Mouse (Mus musculus): Measurements from ENCODE around the gene Padi3. TPM values are rescaled to one million over a fixed set of nuclear protein-coding genes. Genes with fewer than 3 reads are reported as not detected.
A peak's percentile ranks its signal among the peaks of the same experiment; 100 is the strongest.

The Padi3 gene
- polyA plus RNA-seq, 1 experiment = 0.03 TPM

DNA sequence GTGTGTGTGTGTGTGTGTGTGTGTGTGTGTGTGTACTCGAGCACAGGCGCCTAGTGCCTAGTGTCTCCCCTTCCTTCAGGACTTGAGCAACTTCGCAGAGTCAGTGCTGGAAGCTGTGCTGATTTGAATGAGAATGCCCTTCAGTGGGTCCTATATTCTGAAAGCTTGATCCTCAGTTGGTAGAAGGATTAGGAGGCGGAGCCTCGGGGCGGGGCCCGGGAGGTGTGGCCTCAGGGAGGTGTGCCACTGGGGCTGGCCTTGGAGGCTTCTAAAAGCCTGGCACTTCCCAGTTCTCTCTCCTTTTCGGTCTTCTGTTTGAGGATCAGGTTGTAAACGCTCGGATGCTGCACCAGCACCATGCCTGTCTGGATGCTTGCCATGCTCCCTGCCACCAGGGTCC lies 25.2 kb upstream of the Padi3 start:
- H3K4me1 ChIP-seq (ENCODE audit: control insufficient read depth, insufficient read depth, low read length) = no peaks in the 10 kb centered on the region
- no peak for TF ChIP-seq POLR2A (IDR thresholded peaks at IDR 0.05; ENCODE audit: low read depth, low read length)
- TF ChIP-seq CTCF (conservative IDR thresholded peaks at IDR 0.05; ENCODE audit: insufficient read depth, insufficient read length, low read depth, low read length) = no peak
- H3K4me3 ChIP-seq (ENCODE audit: insufficient read depth, low read depth, low read length) = no peak overlapping the region
- DNase-seq = peak; percentile 16
- no peaks in the 10 kb centered on the region for H3K27me3 ChIP-seq (replicated peaks; ENCODE audit: control insufficient read depth, insufficient read depth, low read length)
- no peak overlapping the region for H3K27ac ChIP-seq (ENCODE audit: insufficient read depth, low read depth, low read length)
- H3K36me3 ChIP-seq (ENCODE audit: control insufficient read depth, insufficient read depth, low read length) = no peaks in the 10 kb centered on the region
- 14% methylated on average over 10 of the region's 10 CpGs for WGBS

- no peak for DNase-seq
Measured at GRCm38 (mm10) chr4:140834327-140834934, 24.0 kb upstream of the Padi3 start.

GRCm38 (mm10) chr4:140832821-140833220 lies 22.4 kb upstream of the Padi3 start:
- DNase-seq = no peak
- Histone ChIP-seq H3K4me1 (ENCODE audit: control insufficient read depth, insufficient read depth, low read length) (no peaks in the 10 kb centered on the region), H3K27ac (ENCODE audit: insufficient read depth, low read depth, low read length) (no peak overlapping the region), H3K36me3 (ENCODE audit: control insufficient read depth, insufficient read depth, low read length) (no peaks in the 10 kb centered on the region), H3K27me3 (replicated peaks; ENCODE audit: control insufficient read depth, insufficient read depth, low read length) (no peaks in the 10 kb centered on the region), H3K4me3 (ENCODE audit: insufficient read depth, low read depth, low read length) (no peak overlapping the region)
- 47% methylated on average over 8 of the region's 8 CpGs for WGBS
- TF ChIP-seq POLR2A (IDR thresholded peaks at IDR 0.05; ENCODE audit: low read depth, low read length) = no peak
- no peak for TF ChIP-seq CTCF (conservative IDR thresholded peaks at IDR 0.05; ENCODE audit: insufficient read depth, insufficient read length, low read depth, low read length)

More at GRCm38 (mm10) chr4:140834327-140834934, 24.0 kb upstream of the Padi3 start:
- Histone ChIP-seq H3K27me3 (replicated peaks; ENCODE audit: control insufficient read depth, insufficient read depth, low read length) (no peaks in the 10 kb centered on the region), H3K27ac (ENCODE audit: insufficient read depth, low read depth, low read length) (no peak overlapping the region), H3K4me3 (ENCODE audit: insufficient read depth, low read depth, low read length) (no peak overlapping the region), H3K4me1 (ENCODE audit: control insufficient read depth, insufficient read depth, low read length) (no peaks in the 10 kb centered on the region), H3K36me3 (ENCODE audit: control insufficient read depth, insufficient read depth, low read length) (no peaks in the 10 kb centered on the region)
- 80% methylated on average over 6 of the region's 6 CpGs for WGBS
- TF ChIP-seq CTCF (conservative IDR thresholded peaks at IDR 0.05; ENCODE audit: insufficient read depth, insufficient read length, low read depth, low read length) = no peak
- TF ChIP-seq POLR2A (IDR thresholded peaks at IDR 0.05; ENCODE audit: low read depth, low read length) = no peak

DNA sequence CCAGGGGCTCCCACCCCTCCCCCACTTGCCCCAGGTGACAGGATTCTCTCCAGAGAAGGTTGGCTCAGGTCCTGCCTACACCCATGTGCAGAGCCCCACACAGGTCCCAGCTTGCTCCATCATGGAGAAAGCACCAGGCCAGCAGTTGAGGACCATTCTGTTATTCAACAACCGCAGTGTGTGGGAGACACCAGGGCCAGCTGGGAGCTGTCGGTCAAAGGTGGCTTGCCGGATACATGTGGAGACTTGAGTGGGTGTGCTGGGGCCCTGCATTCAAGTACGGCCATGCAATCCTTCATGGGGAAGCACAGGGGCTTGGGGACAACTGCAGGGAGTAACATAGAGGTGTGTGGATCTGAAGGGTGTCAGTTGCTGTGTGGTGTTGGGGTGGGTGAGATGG lies 21.4 kb upstream of the Padi3 start:
- Histone ChIP-seq H3K4me3 (ENCODE audit: insufficient read depth, low read depth, low read length) (no peak overlapping the region), H3K4me1 (ENCODE audit: control insufficient read depth, insufficient read depth, low read length) (no peaks in the 10 kb centered on the region), H3K27me3 (replicated peaks; ENCODE audit: control insufficient read depth, insufficient read depth, low read length) (no peaks in the 10 kb centered on the region), H3K36me3 (ENCODE audit: control insufficient read depth, insufficient read depth, low read length) (no peaks in the 10 kb centered on the region), H3K27ac (ENCODE audit: insufficient read depth, low read depth, low read length) (no peak overlapping the region)
- 49% methylated on average over 4 of the region's 4 CpGs for WGBS
- no peak for TF ChIP-seq POLR2A (IDR thresholded peaks at IDR 0.05; ENCODE audit: low read depth, low read length)
- no peak for TF ChIP-seq CTCF (conservative IDR thresholded peaks at IDR 0.05; ENCODE audit: insufficient read depth, insufficient read length, low read depth, low read length)
- no peak for DNase-seq

- Histone ChIP-seq H3K27ac (ENCODE audit: insufficient read depth, low read depth, low read length) (no peak overlapping the region), H3K36me3 (ENCODE audit: control insufficient read depth, insufficient read depth, low read length) (no peaks in the 10 kb centered on the region), H3K4me3 (ENCODE audit: insufficient read depth, low read depth, low read length) (no peak overlapping the region), H3K27me3 (replicated peaks; ENCODE audit: control insufficient read depth, insufficient read depth, low read length) (no peaks in the 10 kb centered on the region), H3K4me1 (ENCODE audit: control insufficient read depth, insufficient read depth, low read length) (no peaks in the 10 kb centered on the region)
- no peak for DNase-seq
- 47% methylated on average over 3 of the region's 3 CpGs for WGBS
- peak; percentile 42 for TF ChIP-seq CTCF (conservative IDR thresholded peaks at IDR 0.05; ENCODE audit: insufficient read depth, insufficient read length, low read depth, low read length)
- TF ChIP-seq POLR2A (IDR thresholded peaks at IDR 0.05; ENCODE audit: low read depth, low read length) = no peak
Measured at GRCm38 (mm10) chr4:140827237-140827636, 16.8 kb upstream of the Padi3 start.

GRCm38 (mm10) chr4:140825942-140826341 lies 15.5 kb upstream of the Padi3 start:
- no peak overlapping the region for H3K4me3 ChIP-seq (ENCODE audit: insufficient read depth, low read depth, low read length)
- no peaks in the 10 kb centered on the region for H3K36me3 ChIP-seq (ENCODE audit: control insufficient read depth, insufficient read depth, low read length)
- no peak for TF ChIP-seq POLR2A (IDR thresholded peaks at IDR 0.05; ENCODE audit: low read depth, low read length)
- no peak for TF ChIP-seq CTCF (conservative IDR thresholded peaks at IDR 0.05; ENCODE audit: insufficient read depth, insufficient read length, low read depth, low read length)
- no peak overlapping the region for H3K27ac ChIP-seq (ENCODE audit: insufficient read depth, low read depth, low read length)
- DNase-seq = no peak
- H3K27me3 ChIP-seq (replicated peaks; ENCODE audit: control insufficient read depth, insufficient read depth, low read length) = no peaks in the 10 kb centered on the region
- no peaks in the 10 kb centered on the region for H3K4me1 ChIP-seq (ENCODE audit: control insufficient read depth, insufficient read depth, low read length)
- WGBS = 50% methylated on average over 11 of the region's 11 CpGs

DNA sequence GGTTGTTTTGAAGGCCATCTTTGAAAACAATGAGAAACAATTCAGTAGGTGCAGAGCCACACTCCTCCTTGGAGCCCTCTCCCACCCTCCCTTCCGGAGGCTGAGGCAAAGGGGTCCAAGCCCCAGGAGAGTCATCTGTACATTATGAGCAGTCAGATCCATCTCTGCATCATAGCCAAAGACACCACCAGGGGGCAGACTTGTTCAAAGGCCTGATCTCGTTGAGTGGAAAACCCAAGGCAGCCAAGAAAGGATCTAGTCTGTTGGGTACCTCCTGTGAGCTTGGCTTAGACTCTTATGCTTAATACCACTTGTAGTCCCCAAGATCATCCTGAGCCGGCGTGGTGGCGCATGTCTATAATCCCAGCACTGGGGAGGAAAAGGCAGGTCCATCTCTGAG lies 11.5 kb upstream of the Padi3 start:
- H3K27ac ChIP-seq (ENCODE audit: insufficient read depth, low read depth, low read length) = no peak overlapping the region
- H3K36me3 ChIP-seq (ENCODE audit: control insufficient read depth, insufficient read depth, low read length) = no peaks in the 10 kb centered on the region
- H3K4me1 ChIP-seq (ENCODE audit: control insufficient read depth, insufficient read depth, low read length) = no peaks in the 10 kb centered on the region
- no peak overlapping the region for H3K4me3 ChIP-seq (ENCODE audit: insufficient read depth, low read depth, low read length)
- TF ChIP-seq POLR2A (IDR thresholded peaks at IDR 0.05; ENCODE audit: low read depth, low read length) = no peak
- TF ChIP-seq CTCF (conservative IDR thresholded peaks at IDR 0.05; ENCODE audit: insufficient read depth, insufficient read length, low read depth, low read length) = peak; percentile 64
- no peaks in the 10 kb centered on the region for H3K27me3 ChIP-seq (replicated peaks; ENCODE audit: control insufficient read depth, insufficient read depth, low read length)
- peak; percentile 50 for DNase-seq
- 71% methylated on average over 5 of the region's 5 CpGs for WGBS
